Mouse (Mus musculus) lung, postnatal 4 days (tissue): ENCODE measurements around the gene Dnah6.
A peak's percentile ranks its signal among the peaks of the same experiment; 100 is the strongest.

Source experiments
- DNase-seq, 2 experiments: peaks; one replicate each; pipeline ENCODE4 v3.0.0; 2021

Gene Dnah6

GRCm38 (mm10) chr6:73221189-73221957, at the start of gene Dnah6:
TSS of gene Dnah6 (minus strand) at chr6:73221651.
- peak; percentile 92 to 95 for DNase-seq

GRCm38 (mm10) chr6:73269374-73269773, 47.9 kb upstream of the Dnah6 start:
- no peak for DNase-seq

- DNase-seq: no peak
Observed at GRCm38 (mm10) chr6:73267738-73268311, 46.4 kb upstream of the Dnah6 start.

GRCm38 (mm10) chr6:73264801-73265200, 43.4 kb upstream of the Dnah6 start:
- no peak for DNase-seq

GRCm38 (mm10) chr6:73260110-73260509, 38.7 kb upstream of the Dnah6 start:
- no peak for DNase-seq

- DNase-seq: no peak
Observed at GRCm38 (mm10) chr6:73257068-73257467, 35.6 kb upstream of the Dnah6 start.

- DNase-seq: no peak
Observed at GRCm38 (mm10) chr6:73254307-73255228, 33.1 kb upstream of the Dnah6 start.

- no peak for DNase-seq
Observed at GRCm38 (mm10) chr6:73253584-73253983, 32.1 kb upstream of the Dnah6 start.

- DNase-seq: no peak
Observed at GRCm38 (mm10) chr6:73253006-73253405, 31.6 kb upstream of the Dnah6 start.

- no peak for DNase-seq
Observed at GRCm38 (mm10) chr6:73252396-73252795, 30.9 kb upstream of the Dnah6 start.

- DNase-seq: no peak
Observed at GRCm38 (mm10) chr6:73251336-73251735, 29.9 kb upstream of the Dnah6 start.

- DNase-seq: no peak
Observed at GRCm38 (mm10) chr6:73249851-73250250, 28.4 kb upstream of the Dnah6 start.

GRCm38 (mm10) chr6:73249049-73249422, 27.6 kb upstream of the Dnah6 start:
- peak in 1 of 2 experiments; percentile 16 for DNase-seq

- DNase-seq: peak; percentile 89 to 90
Observed at GRCm38 (mm10) chr6:73248237-73249048, 27.0 kb upstream of the Dnah6 start, which contains the start of gene Suclg1. TSS of gene Suclg1 (plus strand) at chr6:73248382.

- peak in 1 of 2 experiments; percentile 48 for DNase-seq
Observed at GRCm38 (mm10) chr6:73247452-73247851, 26.0 kb upstream of the Dnah6 start.

- peak; percentile 16 to 60 for DNase-seq
Observed at GRCm38 (mm10) chr6:73246821-73247220, 25.4 kb upstream of the Dnah6 start.

- DNase-seq: no peak
Observed at GRCm38 (mm10) chr6:73235650-73236049, 14.2 kb upstream of the Dnah6 start.

GRCm38 (mm10) chr6:73234302-73234900, 12.9 kb upstream of the Dnah6 start:
- no peak for DNase-seq

- no peak for DNase-seq
Observed at GRCm38 (mm10) chr6:73233202-73233726, 11.8 kb upstream of the Dnah6 start.

- no peak for DNase-seq
Observed at GRCm38 (mm10) chr6:73232152-73232584, 10.7 kb upstream of the Dnah6 start.

- DNase-seq: no peak
Observed at GRCm38 (mm10) chr6:73228881-73229280, 7.4 kb upstream of the Dnah6 start.

- DNase-seq: peak; percentile 23 to 44
Observed at GRCm38 (mm10) chr6:73228408-73228807, 7.0 kb upstream of the Dnah6 start.
